Mouse (Mus musculus) MEL (cell line): Measurements from ENCODE around the gene Anapc15. TPM values are rescaled to one million over a fixed set of nuclear protein-coding genes. Genes with fewer than 3 reads are reported as not detected.

ENCODE experiments used
- DNase-seq: peaks from one replicate; pipeline ENCODE4 v3.0.0; 2011; ENCODE audit warnings: low read depth, low spot score
- H3K27ac ChIP-seq: 2 replicates; pipeline ENCODE4 v1.5.1; 2012; ENCODE audit warnings: low read depth, mild to moderate bottlenecking, control low read depth, low read length, moderate library complexity; ENCODE audit not compliant: control insufficient read depth
- H3K27me3 ChIP-seq, 2 experiments: fragments of 150-350 bp in 1 of 2; sonication (generic) in 1 of 2; 2 replicates each; pipeline ENCODE4 v1.6.1; 2012; ENCODE audit warnings: low read length in 2 of 2, mild to moderate bottlenecking in 2 of 2, improper control_type of control experiment in 1 of 2, moderate library complexity in 1 of 2; ENCODE audit not compliant: insufficient read depth in 2 of 2, control insufficient read depth in 1 of 2
- H3K36me3 ChIP-seq, 2 experiments: 2 replicates each; pipeline ENCODE4 v1.6.1; 2012 to 2014; ENCODE audit warnings: low read length in 2 of 2, improper control_type of control experiment in 1 of 2, inconsistent platforms in 1 of 2, mild to moderate bottlenecking in 1 of 2; ENCODE audit not compliant: insufficient read depth in 2 of 2, control insufficient read depth in 1 of 2
- H3K4me1 ChIP-seq, 2 experiments: fragments of 150-350 bp in 1 of 2; sonication (generic) in 1 of 2; 2 replicates each; pipeline ENCODE4 v1.6.1; 2012; ENCODE audit warnings: low read length in 2 of 2, improper control_type of control experiment in 1 of 2, mild to moderate bottlenecking in 1 of 2; ENCODE audit not compliant: insufficient read depth in 2 of 2, control insufficient read depth in 1 of 2
- H3K4me3 ChIP-seq, 2 experiments: fragments of 150-350 bp in 1 of 2; sonication (generic) in 1 of 2; 2 replicates each; pipeline ENCODE4 v1.5.1; 2012; ENCODE audit warnings: low read depth in 2 of 2, low read length in 2 of 2, mild to moderate bottlenecking in 2 of 2, moderate library complexity in 2 of 2, control low read depth in 1 of 2, improper control_type of control experiment in 1 of 2; ENCODE audit not compliant: control insufficient read depth in 1 of 2, insufficient read depth in 1 of 2
- H3K79me2 ChIP-seq: 2 replicates; pipeline ENCODE4 v1.6.1; 2012; ENCODE audit warnings: mild to moderate bottlenecking, low read length, moderate library complexity; ENCODE audit not compliant: control insufficient read depth, poor library complexity, insufficient read depth
- H3K9ac ChIP-seq: 2 replicates; pipeline ENCODE4 v1.6.1; 2012; ENCODE audit warnings: low read depth, mild to moderate bottlenecking, control low read depth, low read length, moderate library complexity; ENCODE audit not compliant: control insufficient read depth, poor library complexity, severe bottlenecking
- H3K9me3 ChIP-seq: fragments of 150-350 bp; sonication (generic); replicated peaks from 2 replicates; pipeline ENCODE4 v1.6.1; 2012; ENCODE audit warnings: mild to moderate bottlenecking, low read length, improper control_type of control experiment, moderate library complexity; ENCODE audit not compliant: insufficient read depth
- CHD1 ChIP-seq: IDR thresholded peaks from 2 replicates; pipeline ENCODE4 v1.6.1; 2012; ENCODE audit warnings: low read depth, mild to moderate bottlenecking, inconsistent platforms, low read length, improper control_type of control experiment
- ETS1 ChIP-seq: IDR thresholded peaks from 2 replicates; pipeline ENCODE4 v1.6.1; 2012; ENCODE audit warnings: low read depth, mild to moderate bottlenecking, inconsistent platforms, low read length, improper control_type of control experiment, moderate library complexity
- GABPA ChIP-seq: IDR thresholded peaks from 2 replicates; pipeline ENCODE4 v1.6.1; 2012; ENCODE audit warnings: low read depth, mild to moderate bottlenecking, inconsistent platforms, low read length, improper control_type of control experiment, moderate library complexity
- HCFC1 ChIP-seq: IDR thresholded peaks from 2 replicates; pipeline ENCODE4 v1.6.1; 2012; ENCODE audit warnings: low read depth, mild to moderate bottlenecking, inconsistent platforms, low read length, improper control_type of control experiment, moderate library complexity
- JUND ChIP-seq: IDR thresholded peaks from 2 replicates; pipeline ENCODE4 v1.6.1; 2011; ENCODE audit warnings: low read depth, mild to moderate bottlenecking, improper control_type of control experiment, low read length
- MAX ChIP-seq: IDR thresholded peaks from 2 replicates; pipeline ENCODE4 v1.6.1; 2011; ENCODE audit warnings: low read length, improper control_type of control experiment
- MEF2A ChIP-seq: IDR thresholded peaks from 2 replicates; pipeline ENCODE4 v1.6.1; 2014; ENCODE audit warnings: low read depth, mild to moderate bottlenecking, inconsistent platforms, low read length, improper control_type of control experiment; ENCODE audit not compliant: poor library complexity, insufficient replicate concordance, severe bottlenecking; ENCODE audit errors: extremely low read depth
- MXI1 ChIP-seq: IDR thresholded peaks from 2 replicates; pipeline ENCODE4 v1.6.1; 2011; ENCODE audit warnings: mild to moderate bottlenecking, low read depth, low read length, improper control_type of control experiment
- MYB ChIP-seq: IDR thresholded peaks from 2 replicates; pipeline ENCODE4 v1.6.1; 2011; ENCODE audit warnings: mild to moderate bottlenecking, low read depth, low read length, improper control_type of control experiment
- NELFE ChIP-seq: IDR thresholded peaks from 2 replicates; pipeline ENCODE4 v1.6.1; 2011; ENCODE audit warnings: low read depth, low read length, improper control_type of control experiment
- NRF1 ChIP-seq: IDR thresholded peaks from 2 replicates; pipeline ENCODE4 v1.6.1; 2014; ENCODE audit warnings: low read depth, mild to moderate bottlenecking, inconsistent platforms, low read length, improper control_type of control experiment, moderate library complexity; ENCODE audit not compliant: poor library complexity, insufficient read depth, severe bottlenecking
- POLR2A ChIP-seq, 2 experiments: IDR thresholded peaks; 2 replicates each; pipeline ENCODE4 v1.6.1; 2011 to 2012; ENCODE audit warnings: low read length in 2 of 2, mild to moderate bottlenecking in 2 of 2, control low read depth in 1 of 2, improper control_type of control experiment in 1 of 2, low read depth in 1 of 2, moderate library complexity in 1 of 2; ENCODE audit not compliant: control insufficient read depth in 1 of 2, insufficient read depth in 1 of 2, poor library complexity in 1 of 2
- POLR2AphosphoS2 ChIP-seq: IDR thresholded peaks from 2 replicates; pipeline ENCODE4 v1.6.1; 2011; ENCODE audit warnings: low read length, improper control_type of control experiment
- POLR2AphosphoS5 ChIP-seq: IDR thresholded peaks from 2 replicates; pipeline ENCODE4 v1.6.1; 2012; ENCODE audit warnings: low read depth, borderline replicate concordance, mild to moderate bottlenecking, inconsistent platforms, low read length, moderate library complexity, mixed read lengths
- RAD21 ChIP-seq: IDR thresholded peaks from 2 replicates; pipeline ENCODE4 v1.6.1; 2011; ENCODE audit warnings: mild to moderate bottlenecking, low read depth, low read length, improper control_type of control experiment
- RCOR1 ChIP-seq: IDR thresholded peaks from 2 replicates; pipeline ENCODE4 v1.6.1; 2012; ENCODE audit warnings: low read depth, mild to moderate bottlenecking, inconsistent platforms, low read length, improper control_type of control experiment
- TCF12 ChIP-seq: IDR thresholded peaks from 2 replicates; pipeline ENCODE4 v1.6.1; 2014; ENCODE audit warnings: low read depth, mild to moderate bottlenecking, inconsistent platforms, low read length, improper control_type of control experiment, moderate library complexity
- UBTF ChIP-seq: IDR thresholded peaks from 2 replicates; pipeline ENCODE4 v1.6.1; 2012; ENCODE audit warnings: low read depth, mild to moderate bottlenecking, inconsistent platforms, low read length, improper control_type of control experiment, moderate library complexity, borderline replicate concordance; ENCODE audit not compliant: insufficient read depth
- USF1 ChIP-seq: IDR thresholded peaks from 2 replicates; pipeline ENCODE4 v1.6.1; 2014; ENCODE audit warnings: low read depth, mild to moderate bottlenecking, inconsistent platforms, low read length, improper control_type of control experiment, moderate library complexity
- USF2 ChIP-seq, 2 experiments: IDR thresholded peaks; 2 replicates each; pipeline ENCODE4 v1.6.1; 2011 to 2012; ENCODE audit warnings: improper control_type of control experiment in 2 of 2, low read length in 2 of 2, borderline replicate concordance in 1 of 2, inconsistent platforms in 1 of 2, low read depth in 1 of 2, mild to moderate bottlenecking in 1 of 2; ENCODE audit not compliant: insufficient read depth in 1 of 2
- ZC3H11A ChIP-seq: IDR thresholded peaks from 2 replicates; pipeline ENCODE4 v1.6.1; 2012; ENCODE audit warnings: low read depth, mild to moderate bottlenecking, inconsistent platforms, low read length, improper control_type of control experiment
- ZKSCAN1 ChIP-seq: IDR thresholded peaks from 2 replicates; pipeline ENCODE4 v1.6.1; 2012; ENCODE audit warnings: low read depth, mild to moderate bottlenecking, inconsistent platforms, low read length, improper control_type of control experiment, moderate library complexity
- ZMIZ1 ChIP-seq: IDR thresholded peaks from 2 replicates; pipeline ENCODE4 v1.6.1; 2012; ENCODE audit warnings: low read depth, mild to moderate bottlenecking, inconsistent platforms, low read length, improper control_type of control experiment, moderate library complexity
- ZNF384 ChIP-seq: IDR thresholded peaks from 2 replicates; pipeline ENCODE4 v1.6.1; 2012; ENCODE audit warnings: low read depth, mild to moderate bottlenecking, inconsistent platforms, low read length, improper control_type of control experiment
- polyA plus RNA-seq, 2 experiments: library from polyadenylated mRNA; stranded (reverse) in 1 of 2; unstranded in 1 of 2; fragments of >175 nt in 1 of 2; fragments of >200 nt in 1 of 2; gene quantifications; 2 replicates each; pipeline versions ENCODE4 v1.2.1 to v1.2.4; 2012; ENCODE audit warnings: low replicate concordance in 2 of 2, low read depth in 1 of 2; ENCODE audit not compliant: insufficient read length in 2 of 2, insufficient read depth in 1 of 2, missing spikeins in 1 of 2
- total RNA-seq: library from RNA; depleted of rRNA; stranded (reverse); fragments of 300-350 nt; gene quantifications from 2 replicates; pipeline ENCODE4 v1.2.3, GENCODE M21; 2012; rRNA removed

The Anapc15 gene
- 68.7 and 73.3 TPM in 2 replicates for total RNA-seq
- 100 to 1,000 TPM in 1 of 2 experiments, not detected in 1; 103 TPM for polyA plus RNA-seq

- no peak within 1 kb of the TSS for H3K9ac ChIP-seq
These were observed at the start of gene Anapc15 for GRCm38 (mm10) chr7:101863415-101863814. TSS of gene Anapc15 (plus strand) at chr7:101863715.

DNA sequence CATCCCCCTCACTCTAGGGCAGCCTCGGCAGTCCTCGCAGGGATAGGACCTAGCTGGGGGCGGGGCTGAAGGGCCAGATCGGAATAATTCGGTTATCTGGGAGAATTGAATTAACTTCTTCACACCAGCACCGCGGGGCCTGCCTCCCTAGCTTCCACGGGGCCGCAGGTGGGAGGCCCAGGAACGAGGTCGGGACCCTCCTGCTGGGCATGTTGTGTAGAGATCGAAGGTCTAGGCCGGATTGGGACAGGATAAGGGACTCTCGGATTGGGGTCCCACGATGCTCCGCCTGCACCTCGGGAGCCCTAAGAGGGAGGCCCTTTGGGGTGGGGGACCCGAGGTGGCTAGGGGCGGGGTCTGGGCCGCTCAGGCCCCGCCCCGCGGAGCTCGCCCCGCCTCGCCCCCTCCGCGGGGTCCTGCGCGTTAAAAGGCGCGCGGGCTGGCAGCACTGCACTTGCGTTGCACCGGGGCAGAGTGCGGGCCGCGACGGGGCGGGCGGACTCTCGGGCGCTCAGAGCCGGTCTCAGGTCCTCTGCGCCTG, 45.6 kb upstream of the Anapc15 start, which contains the start of gene Phox2a:
Gene Phox2a, plus strand, starts transcription at position 453 of the 541 bp plus-strand sequence.
- no peaks in the 10 kb centered on the region for H3K79me2 ChIP-seq
- H3K4me1 ChIP-seq: no peaks in the 10 kb centered on the region
- no peaks in the 10 kb centered on the region for H3K36me3 ChIP-seq
- no peak within 1 kb of the TSS for H3K27ac ChIP-seq
- no peaks in the 10 kb centered on the region; a peak in 1 of 4 replicates for H3K27me3 ChIP-seq
- H3K9me3 ChIP-seq: no peaks in the 10 kb centered on the region
- DNase-seq: no peak
- no peak within 1 kb of the TSS for H3K4me3 ChIP-seq
- H3K9ac ChIP-seq: no peak within 1 kb of the TSS
- TF ChIP-seq RCOR1 (no peak), NRF1 (no peak), GABPA (no peak), MXI1 (no peak), NELFE (no peak), ZMIZ1 (no peak), UBTF (no peak), USF2 (IDR thresholded peaks at IDR 0.05; ENCODE audit: borderline replicate concordance in 1 of 2, insufficient read depth in 1 of 2, low read depth in 1 of 2, low read length in 2 of 2) (no peak), ZNF384 (no peak), ZC3H11A (no peak), TCF12 (no peak), USF1 (no peak), ETS1 (no peak), MYB (no peak), ZKSCAN1 (no peak), POLR2AphosphoS5 (no peak), POLR2AphosphoS2 (no peak)

More at GRCm38 (mm10) chr7:101863415-101863814, at the start of gene Anapc15:
- Histone ChIP-seq H3K27ac (no peak within 1 kb of the TSS), H3K36me3 (no peaks in the 10 kb centered on the region), H3K4me1 (peaks cover 0 to 1% of the 10 kb centered on the region in 2 experiments; a peak in 1 of 4 replicates), H3K27me3 (no peaks in the 10 kb centered on the region), H3K4me3 (no peak within 1 kb of the TSS), H3K79me2 (no peaks in the 10 kb centered on the region), H3K9me3 (no peaks in the 10 kb centered on the region)
- DNase-seq: no peak
- TF ChIP-seq CHD1 (no peak), MAX (no peak), NRF1 (no peak), MEF2A (no peak), ETS1 (no peak), POLR2A (IDR thresholded peaks at IDR 0.05; ENCODE audit: control insufficient read depth in 1 of 2, insufficient read depth in 1 of 2, low read depth in 1 of 2, low read length in 2 of 2, poor library complexity in 1 of 2) (no peak), HCFC1 (no peak), RAD21 (no peak), TCF12 (no peak), JUND (no peak), USF1 (no peak), ZKSCAN1 (no peak), MXI1 (no peak), POLR2AphosphoS2 (no peak)
